Mouse (Mus musculus) right cerebral cortex, postnatal 4 days (tissue): ENCODE results near the gene Gltpd2.
A peak's percentile ranks its signal among the peaks of the same experiment; 100 is the strongest.
"Not testable (repeated sequence)": the region's sequence is repeated elsewhere in the genome, so short reads cannot be mapped to it uniquely, and the experiment has no call there.

Experiments used
- DNase-seq: peaks from one replicate; pipeline ENCODE4 v3.0.0-alpha.2; 2022

The Gltpd2 gene

DNA sequence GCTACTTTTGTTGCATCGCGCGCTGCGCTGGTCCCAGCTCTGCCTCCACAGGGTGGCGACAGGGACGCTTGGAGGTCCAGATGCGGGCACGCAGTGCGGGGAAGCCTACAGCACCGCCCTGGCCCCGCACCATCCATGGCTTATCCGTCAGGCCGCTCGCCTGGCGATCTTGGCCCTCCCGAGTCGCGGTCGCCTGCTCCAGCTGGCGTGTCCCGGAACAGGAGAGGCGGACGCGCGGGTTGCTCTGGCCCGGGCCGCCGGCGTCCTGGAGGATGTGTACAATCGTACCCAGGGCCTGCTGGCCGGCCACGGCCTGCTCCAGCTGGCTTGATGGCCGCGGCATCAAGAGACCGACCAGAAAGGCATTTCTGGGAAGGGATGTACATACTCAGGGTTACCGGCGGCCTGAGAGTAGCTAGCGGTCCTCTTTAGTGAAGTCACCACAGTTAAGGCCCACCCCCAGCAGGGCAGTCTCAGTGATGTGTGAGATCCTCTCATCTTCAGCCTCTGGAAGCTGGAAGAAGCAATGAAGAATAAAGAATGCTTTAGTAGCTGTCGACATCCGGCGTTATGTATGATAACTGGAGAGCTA is 1.3 kb downstream of the Gltpd2 start:
- peak; percentile 34 for DNase-seq

DNA sequence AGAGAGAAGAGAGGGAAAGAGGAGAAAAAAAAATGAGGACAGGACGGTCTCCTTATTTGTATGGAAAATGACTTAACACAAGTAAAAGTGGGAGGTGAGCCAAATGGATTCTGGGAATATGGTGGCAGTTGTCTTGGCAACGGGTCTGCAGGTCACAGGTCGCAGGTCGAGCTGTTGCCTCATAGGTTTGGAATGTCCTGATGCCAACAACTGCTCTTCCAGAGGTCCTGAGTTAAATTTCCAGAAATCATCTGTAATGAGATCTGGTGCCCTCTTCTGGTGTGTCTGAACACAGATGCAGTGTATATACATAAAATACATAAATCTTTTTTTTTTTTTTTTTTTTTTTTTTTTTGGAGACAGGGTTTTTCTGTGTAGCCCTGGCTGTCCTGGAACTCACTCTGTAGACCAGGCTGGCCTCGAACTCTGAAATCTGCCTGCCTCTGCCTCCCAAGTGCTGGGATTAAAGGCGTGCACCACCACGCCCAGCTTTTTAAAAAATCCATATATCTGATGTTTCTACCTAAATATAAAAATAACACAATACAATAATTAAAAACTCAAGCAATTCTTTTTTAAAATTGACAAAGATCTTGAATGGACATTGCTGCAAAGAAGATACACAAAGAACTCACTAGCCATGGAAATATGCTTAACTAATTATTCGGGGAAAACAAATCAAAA is 4.5 kb downstream of the Gltpd2 start:
- not testable (repeated sequence) for DNase-seq

DNA sequence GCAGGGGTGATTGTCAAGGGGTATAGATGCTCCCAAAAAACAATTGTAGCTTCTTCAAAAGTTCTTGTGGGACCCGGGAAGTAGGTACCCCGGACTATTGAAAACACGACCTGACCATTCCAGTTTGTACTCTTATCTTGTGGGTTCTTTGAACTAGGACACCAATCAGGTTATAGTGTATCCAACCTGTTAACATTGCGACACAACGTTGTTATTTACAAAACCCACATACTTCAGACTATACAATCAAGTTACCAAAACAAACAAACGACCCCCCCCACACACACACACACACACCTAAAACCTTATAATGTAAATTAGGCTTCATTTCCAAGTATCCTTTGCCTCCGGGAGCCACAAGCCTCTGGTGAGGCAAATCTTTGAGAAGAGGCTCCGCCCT is 5.8 kb downstream of the Gltpd2 start:
- no peak for DNase-seq

- peak; percentile 82 for DNase-seq
Observed at GRCm38 (mm10) chr11:70525184-70525678, 6.2 kb downstream of the Gltpd2 start, which contains the start of gene Psmb6. TSS of gene Psmb6 (plus strand) at chr11:70525367.

DNA sequence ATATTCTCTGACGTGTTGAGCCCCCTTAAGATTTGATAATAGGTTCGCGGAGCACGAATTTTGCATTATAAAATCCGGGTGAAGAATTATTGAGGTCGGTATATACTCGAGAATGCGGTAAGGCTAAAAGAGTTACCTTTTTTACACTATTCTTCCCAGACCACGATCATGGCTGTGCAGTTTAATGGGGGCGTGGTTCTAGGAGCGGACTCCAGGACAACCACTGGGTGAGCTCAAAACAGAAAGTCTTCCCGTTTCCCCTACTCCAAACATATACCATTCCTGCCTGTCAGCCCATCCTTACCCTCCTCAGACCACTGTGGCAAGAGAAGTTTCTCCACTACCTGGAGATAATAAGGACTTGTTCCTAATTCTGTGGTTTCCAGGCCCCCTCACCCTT is 6.7 kb downstream of the Gltpd2 start:
- DNase-seq = no peak

DNA sequence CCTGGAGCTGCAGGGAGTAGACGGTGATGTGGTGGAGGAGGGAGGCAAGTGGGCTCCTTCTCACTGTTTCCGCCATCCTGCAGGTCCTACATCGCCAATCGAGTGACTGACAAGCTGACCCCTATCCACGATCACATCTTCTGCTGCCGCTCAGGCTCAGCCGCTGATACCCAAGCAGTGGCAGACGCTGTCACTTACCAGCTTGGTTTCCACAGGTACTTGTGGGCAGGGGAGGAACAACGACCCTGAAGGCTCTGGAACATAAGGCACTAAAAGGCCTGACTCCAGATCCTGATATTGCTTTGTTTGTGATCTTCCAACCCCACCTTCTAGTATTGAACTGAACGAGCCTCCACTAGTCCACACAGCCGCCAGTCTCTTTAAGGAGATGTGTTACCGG is 7.2 kb downstream of the Gltpd2 start:
- DNase-seq = no peak

DNA sequence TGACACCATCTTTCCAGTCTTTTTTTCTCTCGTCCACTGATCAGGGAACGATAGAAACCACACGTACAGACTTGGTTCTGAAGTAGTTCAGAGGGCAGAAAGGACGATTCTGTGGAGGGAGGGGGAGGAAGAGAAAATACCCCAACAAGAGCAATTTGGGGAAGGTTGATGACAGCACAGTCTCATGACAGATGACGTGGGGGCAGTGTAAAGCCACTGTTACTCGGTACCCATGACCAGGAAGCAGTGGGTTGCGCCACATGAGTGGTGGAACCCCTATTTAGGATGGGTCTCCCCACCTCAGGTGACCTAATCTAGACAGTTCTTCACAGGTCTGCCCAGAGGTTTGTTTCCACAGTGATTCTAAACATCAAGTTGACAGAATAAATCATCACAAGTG is 9.6 kb downstream of the Gltpd2 start:
- no peak for DNase-seq

GRCm38 (mm10) chr11:70531065-70531464 is 12.1 kb downstream of the Gltpd2 start:
- DNase-seq = not testable (repeated sequence)

DNA sequence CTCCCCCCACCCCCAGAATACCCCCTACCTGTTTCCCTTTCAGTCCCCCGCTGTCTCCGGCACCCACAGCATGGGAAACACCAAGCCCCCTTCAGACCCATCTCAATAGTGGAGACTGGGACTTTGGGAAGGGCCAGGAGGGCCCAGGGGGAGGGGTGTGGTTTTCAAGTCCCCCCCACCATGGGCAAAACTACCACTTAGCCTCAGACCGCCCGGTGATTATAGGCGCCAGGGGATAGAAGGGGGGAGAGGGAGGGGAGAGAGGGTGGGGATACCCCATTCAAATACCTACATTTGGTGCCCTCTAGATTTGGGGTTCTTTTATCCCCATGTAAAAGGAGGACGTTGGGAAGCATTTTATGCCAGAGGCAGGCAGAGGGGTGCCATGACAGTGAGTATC is 13.8 kb downstream of the Gltpd2 start, which contains the start of gene Gm40193:
TSS of gene Gm40193 (minus strand) at position 101 of the 400 bp plus-strand sequence.
- DNase-seq = no peak

- DNase-seq = no peak
Observed at GRCm38 (mm10) chr11:70539423-70539822, 20.4 kb downstream of the Gltpd2 start.

DNA sequence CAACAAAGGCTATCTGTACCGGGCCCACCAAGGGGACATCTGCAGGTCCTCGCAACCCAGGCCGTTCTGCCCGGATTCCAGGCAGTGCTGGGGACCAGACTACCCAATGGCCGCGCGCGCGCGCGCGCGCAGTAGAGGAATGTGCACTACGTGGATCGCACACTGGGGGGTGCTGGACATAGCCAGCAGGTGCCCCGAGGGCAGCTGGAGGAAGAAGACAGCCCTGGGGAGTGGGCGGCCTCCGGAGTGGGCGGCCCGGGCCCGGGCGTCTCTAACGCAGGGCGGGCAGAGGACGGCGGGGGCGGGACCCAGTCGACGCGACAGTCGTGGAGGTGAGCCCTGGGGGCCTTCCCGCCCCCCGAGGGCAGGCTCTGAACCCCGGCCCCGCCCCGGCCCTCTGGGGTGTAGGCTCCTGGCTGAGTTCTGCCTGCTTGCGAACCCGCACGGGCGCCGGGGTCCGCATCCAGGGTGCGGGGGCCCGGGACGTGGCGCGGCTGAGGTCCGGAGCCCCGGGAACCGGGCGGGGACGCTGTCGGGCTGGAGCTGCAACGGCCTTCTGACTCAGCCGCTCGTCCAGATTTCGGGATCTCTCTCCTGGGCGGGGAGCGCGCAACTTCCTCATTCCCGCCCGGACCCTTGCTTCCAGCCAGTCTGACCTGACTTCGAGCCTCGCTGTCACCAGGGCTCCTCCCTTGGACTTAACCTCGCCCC is 21.0 kb downstream of the Gltpd2 start, which contains the start of gene Pld2:
TSS of gene Pld2 (plus strand) at position 188 of the 711 bp plus-strand sequence.
- DNase-seq = peak; percentile 89

DNA sequence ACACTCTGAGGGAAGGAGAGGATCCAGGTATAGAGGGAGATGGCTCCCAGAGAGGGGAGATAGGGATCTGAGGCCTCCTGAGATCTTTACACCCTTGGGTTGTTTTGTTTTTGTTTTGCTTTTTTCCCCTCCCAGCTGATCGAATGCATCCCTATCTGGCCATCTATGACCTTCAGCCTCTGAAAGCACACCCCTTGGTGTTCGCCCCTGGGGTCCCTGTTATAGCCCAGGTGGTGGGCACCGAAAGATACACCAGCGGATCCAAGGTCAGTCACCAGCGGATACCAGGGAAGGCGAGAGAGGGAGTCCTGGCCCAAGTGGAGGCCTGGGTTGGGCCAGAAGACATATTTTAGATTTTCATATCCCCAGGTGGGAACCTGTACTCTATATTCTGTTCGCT is 21.9 kb downstream of the Gltpd2 start:
- DNase-seq = no peak

- DNase-seq = no peak
Observed at GRCm38 (mm10) chr11:70541415-70541814, 22.4 kb downstream of the Gltpd2 start.

GRCm38 (mm10) chr11:70544496-70544895 is 25.5 kb downstream of the Gltpd2 start:
- DNase-seq = no peak

DNA sequence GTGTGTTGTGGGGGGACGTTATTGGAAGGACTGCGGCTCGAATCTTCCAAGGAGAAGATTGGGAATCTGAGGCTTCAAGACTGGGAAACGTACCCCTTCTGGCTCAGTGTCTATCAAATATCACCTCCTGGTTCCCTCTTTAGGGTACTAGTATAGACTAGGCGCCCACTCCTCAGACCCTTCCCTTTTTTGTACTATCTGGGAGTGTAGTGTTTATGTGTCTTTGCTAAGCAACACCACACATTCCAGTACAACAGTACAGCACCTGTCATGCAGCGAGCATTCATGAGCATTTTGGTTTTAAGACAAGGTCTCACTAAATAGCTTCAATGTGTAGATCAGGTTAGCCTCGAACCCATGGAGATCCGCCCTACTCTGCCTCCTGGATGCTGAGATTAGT is 32.5 kb downstream of the Gltpd2 start:
- no peak for DNase-seq

DNA sequence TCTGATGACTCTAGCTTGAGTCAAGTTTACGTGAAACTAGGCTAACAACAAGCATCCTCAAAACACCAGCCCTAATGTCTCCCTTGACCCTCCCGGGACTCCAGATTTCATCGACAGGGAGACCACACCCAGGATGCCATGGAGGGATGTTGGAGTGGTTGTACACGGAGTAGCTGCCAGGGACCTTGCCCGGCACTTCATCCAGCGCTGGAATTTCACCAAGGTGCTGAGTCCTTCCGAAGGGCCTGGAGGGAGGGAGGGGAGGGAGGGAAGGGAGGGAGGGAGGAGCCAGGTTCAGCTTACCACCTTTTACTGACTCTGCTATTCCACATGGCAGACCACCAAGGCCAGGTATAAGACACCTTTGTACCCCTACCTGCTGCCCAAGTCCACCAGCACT is 34.9 kb downstream of the Gltpd2 start:
- DNase-seq = no peak

DNA sequence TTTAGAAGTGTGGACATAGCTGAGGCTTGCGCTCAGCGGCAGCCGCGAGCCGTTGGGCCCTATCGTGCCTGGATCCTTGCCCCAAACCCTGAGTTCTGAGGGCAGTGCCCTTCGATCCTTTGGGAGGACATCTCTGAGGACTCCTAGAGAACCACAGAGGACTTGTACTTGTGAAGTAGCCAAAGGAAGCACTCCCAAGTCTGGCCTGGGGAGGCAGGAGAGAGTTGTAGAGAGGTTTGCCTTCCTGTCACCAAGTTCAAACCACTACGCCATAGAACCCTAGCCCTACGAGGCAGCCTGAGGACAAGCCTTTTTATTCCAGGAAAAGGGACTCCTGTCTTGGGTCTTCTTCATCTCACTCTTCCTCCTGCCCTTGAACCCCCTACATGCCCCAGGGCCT is 38.5 kb downstream of the Gltpd2 start:
- DNase-seq = no peak

DNA sequence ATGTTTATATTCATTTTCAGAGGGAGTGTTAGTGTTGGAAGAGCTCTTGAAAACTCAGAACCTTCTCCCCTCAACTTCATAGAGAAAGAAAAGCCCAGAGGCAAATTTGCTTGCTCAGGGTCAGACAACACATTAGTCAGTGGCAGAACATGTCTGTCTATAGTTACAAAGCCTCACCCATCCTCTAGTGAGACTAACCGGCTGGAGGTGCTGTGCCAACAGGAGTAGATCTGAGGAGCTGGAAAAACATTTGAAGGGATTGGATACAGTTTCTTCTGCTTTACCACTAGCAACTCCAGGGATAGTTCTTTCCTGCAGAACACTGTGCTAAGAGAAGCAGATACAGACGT is 42.9 kb downstream of the Gltpd2 start:
- no peak for DNase-seq

GRCm38 (mm10) chr11:70562287-70562994 is 43.4 kb downstream of the Gltpd2 start, which contains the start of gene Mink1:
TSS of gene Mink1 (plus strand) at chr11:70562881.
- peak; percentile 89 for DNase-seq

DNA sequence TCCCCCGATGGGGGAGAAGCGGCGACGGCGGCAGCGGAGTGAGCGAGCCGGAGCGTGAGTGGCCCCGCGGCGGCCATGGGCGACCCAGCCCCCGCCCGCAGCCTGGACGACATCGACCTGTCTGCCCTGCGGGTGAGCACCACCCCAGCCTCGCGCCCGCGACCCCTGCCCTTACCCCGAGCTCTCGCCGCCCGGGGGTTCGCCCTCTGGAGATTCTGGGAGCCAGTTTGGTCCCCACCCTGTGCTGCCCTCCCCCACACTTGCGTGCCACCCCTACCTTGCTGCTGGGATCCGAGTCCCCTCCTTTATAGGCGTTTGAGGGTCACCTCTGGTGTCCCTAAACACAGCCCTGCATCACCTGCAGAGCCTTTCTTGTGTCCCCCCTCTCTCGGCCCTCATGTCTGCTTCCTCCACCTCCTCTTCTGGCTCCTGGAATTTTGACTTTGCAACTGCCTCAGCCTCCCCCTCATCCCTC is 44.0 kb downstream of the Gltpd2 start:
- DNase-seq = no peak

GRCm38 (mm10) chr11:70563470-70564275 is 44.7 kb downstream of the Gltpd2 start:
- DNase-seq = no peak

DNA sequence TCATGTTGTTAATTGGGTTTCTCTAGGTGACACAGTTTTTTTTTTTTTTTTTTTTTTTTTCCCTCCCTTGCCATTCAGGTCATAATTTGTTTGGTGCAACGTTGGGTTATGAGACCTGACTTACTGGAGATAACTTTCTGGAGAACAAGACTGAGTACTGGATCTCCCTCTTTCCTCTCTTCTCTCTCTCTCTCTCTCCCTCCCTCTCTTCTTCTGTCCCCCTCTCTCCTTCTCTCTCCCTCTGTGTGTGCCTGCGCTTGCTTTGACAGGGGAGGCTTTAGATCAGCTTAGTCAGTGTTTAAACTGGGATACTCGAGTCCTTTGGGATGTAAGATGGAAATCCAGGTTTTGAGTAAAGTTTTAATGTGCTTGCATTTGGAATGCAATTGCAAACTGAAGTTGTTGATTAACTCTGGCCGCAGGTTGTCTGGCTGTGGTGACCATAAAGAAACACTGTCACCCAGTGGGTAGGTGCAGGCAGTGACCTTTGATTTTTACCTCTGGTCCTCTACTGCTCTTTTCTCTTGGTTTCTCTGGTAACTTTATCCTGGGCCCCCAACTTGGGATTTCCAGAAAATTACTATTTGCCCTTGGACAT is 45.4 kb downstream of the Gltpd2 start:
- DNase-seq = no peak
